Comparison of ENCODE assay signal across 15 mouse cellular contexts in genomic region chr10:94505248-94505772, GRCm38 (mm10).
DNase-seq lines count a peak whose midpoint lies in the region; ATAC-seq and TF ChIP-seq lines count a peak whose summit lies in the region.
"Had no signal": no experiment of that assay in that cellular context is flagged by ENCODE, and none has a peak within 500 bp of the region (broad histone marks: within the 10 kb centered on the region; RNA-seq: fewer than 3 reads in every experiment).

No protein-coding gene starts in this region.

- no peak overlapping the region; the same call in 1 of the 2 replicates for H3K27ac ChIP-seq in heart, embryonic 13.5 days (replicated peaks)
- no peak overlapping the region for H3K27ac ChIP-seq in heart, embryonic 10.5 days
- H3K27ac ChIP-seq in liver, adult 2 months (replicated peaks; ENCODE audit: insufficient read depth, low read depth, low read length) = no peak overlapping the region
- H3K27ac ChIP-seq in brown adipose tissue, adult 24 weeks (replicated peaks; ENCODE audit: low read depth, low read length) = peak overlapping the region; percentile 79
- H3K27ac ChIP-seq: hindbrain, embryonic 14.5 days; intestine, embryonic 15.5 days had no signal

- no peaks in the 10 kb centered on the region for H3K9me3 ChIP-seq in heart, embryonic 13.5 days
- H3K9me3 ChIP-seq in heart, embryonic 10.5 days = no peaks in the 10 kb centered on the region
- H3K9me3 ChIP-seq: intestine, embryonic 15.5 days; megakaryocyte, embryonic 14.5 days had no signal

- no peaks in the 10 kb centered on the region for H3K36me3 ChIP-seq in heart, embryonic 13.5 days
- no peaks in the 10 kb centered on the region for H3K36me3 ChIP-seq in heart, embryonic 10.5 days
- no peaks in the 10 kb centered on the region for H3K36me3 ChIP-seq in liver, adult 2 months (ENCODE audit: control insufficient read depth, insufficient read depth, low read length)
- H3K36me3 ChIP-seq: intestine, embryonic 15.5 days had no signal

- H3K9ac ChIP-seq in heart, embryonic 13.5 days = no peak overlapping the region
- peak overlapping the region; percentile 2; the same call in 1 of the 2 replicates for H3K9ac ChIP-seq in liver, adult 2 months (ENCODE audit: low read depth, low read length)
- H3K9ac ChIP-seq: hindbrain, embryonic 14.5 days; intestine, embryonic 15.5 days had no signal

- no peak for ATAC-seq in heart, embryonic 13.5 days (ENCODE audit: extremely low read depth, insufficient number of reproducible peaks, low FRiP score, low TSS enrichment)
- ATAC-seq in megakaryocyte, adult 5-6 weeks (ENCODE audit: poor library complexity, severe bottlenecking) = peak; percentile 92
- ATAC-seq: intestine, embryonic 15.5 days; midbrain, embryonic 16.5 days had no signal

- no peak overlapping the region for H3K4me3 ChIP-seq in heart, embryonic 13.5 days
- no peak overlapping the region for H3K4me3 ChIP-seq in heart, embryonic 10.5 days
- H3K4me3 ChIP-seq in liver, adult 2 months (ENCODE audit: insufficient read depth, low read depth, low read length) = 0 out of 2 replicates have a peak overlapping the region, but pooled peaks have one; percentile 1
- peak overlapping the region; percentile 43 for H3K4me3 ChIP-seq in brown adipose tissue, adult 24 weeks (ENCODE audit: insufficient read depth, low read depth, low read length)
- H3K4me3 ChIP-seq: intestine, embryonic 15.5 days; megakaryocyte, embryonic 14.5 days had no signal

- TF ChIP-seq CTCF in liver, adult 2 months (IDR thresholded peaks at IDR 0.05; ENCODE audit: low read depth, low read length) = no peak

- WGBS in heart, embryonic 13.5 days = 60% methylated on average over 16 of the region's 16 CpGs
- 72% methylated on average over 16 of the region's 16 CpGs for WGBS in heart, embryonic 10.5 days
- 80% methylated on average over 16 of the region's 16 CpGs for WGBS in liver, adult 2 months

- H3K4me2 ChIP-seq in heart, embryonic 13.5 days = peak overlapping the region; percentile 13; the same call in 1 of the 2 replicates
- H3K4me2 ChIP-seq: hindbrain, embryonic 14.5 days; intestine, embryonic 15.5 days had no signal

- no peak for TF ChIP-seq POLR2A in liver, adult 2 months (IDR thresholded peaks at IDR 0.05; ENCODE audit: extremely low read depth, insufficient read depth, low read length)

- peaks cover 26% of the 10 kb centered on the region for H3K4me1 ChIP-seq in heart, embryonic 13.5 days
- peaks cover 23% of the 10 kb centered on the region for H3K4me1 ChIP-seq in heart, embryonic 10.5 days
- no peaks in the 10 kb centered on the region for H3K4me1 ChIP-seq in liver, adult 2 months (ENCODE audit: control insufficient read depth, insufficient read depth, low read length)
- H3K4me1 ChIP-seq in brown adipose tissue, adult 24 weeks (ENCODE audit: control insufficient read depth, insufficient read depth, insufficient read length, low read length) = peaks cover 17% of the 10 kb centered on the region; the same call in 1 of the 2 replicates

- H3K79me2 ChIP-seq in liver, adult 2 months (ENCODE audit: control insufficient read depth, insufficient read depth, low read length) = no peaks in the 10 kb centered on the region

- DNase-seq in heart, embryonic 10.5 days (ENCODE audit: low spot score) = no peak
- peak; percentile 28 for DNase-seq in liver, adult 2 months (ENCODE audit: extremely low read depth, low read depth, low spot score)
- no peak for DNase-seq in liver
- DNase-seq in thymus, postnatal 36 days = no peak
- no peak for DNase-seq in right cerebral cortex, postnatal 14 days
- DNase-seq: cerebellum, adult 8-10 months; gastrocnemius, postnatal 10 days; lung, adult 2 months had no signal

- no peaks in the 10 kb centered on the region for H3K27me3 ChIP-seq in heart, embryonic 13.5 days (replicated peaks)
- H3K27me3 ChIP-seq in heart, embryonic 10.5 days (ENCODE audit: insufficient read depth, poor library complexity, severe bottlenecking) = no peaks in the 10 kb centered on the region
- no peaks in the 10 kb centered on the region for H3K27me3 ChIP-seq in liver, adult 2 months (ENCODE audit: control insufficient read depth, insufficient read depth, low read length)
- H3K27me3 ChIP-seq: intestine, embryonic 15.5 days had no signal

Comparison
In these comparisons a context has a peak if more than half of its experiments do, and no peak if none do; other contexts are left out.
1. H3K4me3 ChIP-seq: peak in liver, adult 2 months (single experiment) and brown adipose tissue, adult 24 weeks (single experiment); none in heart, embryonic 13.5 days (single experiment) and heart, embryonic 10.5 days (single experiment).